Mouse (Mus musculus): ENCODE results near the gene Papss2. TPM values are rescaled to one million over a fixed set of nuclear protein-coding genes. Genes with fewer than 3 reads are reported as not detected.

Gene Papss2
- polyA plus RNA-seq, 1 experiment from 2014 or later: 11.0 TPM

DNA sequence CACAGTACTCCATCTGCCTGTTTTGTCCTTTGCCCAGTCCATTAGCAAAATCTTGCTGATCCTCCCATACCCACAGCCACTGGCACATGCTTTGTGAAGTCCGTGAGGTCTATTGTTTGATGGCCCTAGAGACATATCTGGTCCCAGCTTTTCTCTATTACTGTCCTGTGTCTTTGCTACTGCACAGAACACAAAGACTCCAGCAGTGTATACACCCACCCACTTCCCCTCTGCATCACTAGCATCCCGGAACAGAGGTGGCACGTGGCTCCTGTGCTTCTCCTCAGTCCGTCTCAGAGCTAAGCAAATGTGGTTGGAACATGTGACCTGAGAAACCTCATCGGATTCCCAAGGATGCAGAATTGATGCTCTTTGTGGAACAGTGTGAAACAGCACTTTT, 28.1 kb upstream of the Papss2 start:
- H3K4me3 ChIP-seq (replicated peaks; ENCODE audit: low read length): no peak overlapping the region
- H3K9me3 ChIP-seq (replicated peaks; ENCODE audit: control insufficient read depth, low read length): no peaks in the 10 kb centered on the region
- no peak overlapping the region for H3K4me2 ChIP-seq (ENCODE audit: low read depth, low read length)
- no peak overlapping the region for H3K9ac ChIP-seq (ENCODE audit: low read length)
- WGBS: 81% methylated on average over 5 of the region's 5 CpGs
- H3K27me3 ChIP-seq (ENCODE audit: control insufficient read depth, insufficient read depth, low read length): no peaks in the 10 kb centered on the region
- no peaks in the 10 kb centered on the region for H3K36me3 ChIP-seq (ENCODE audit: control insufficient read depth, insufficient read depth, low read length)
- no peak for ATAC-seq (ENCODE audit: insufficient read depth, low FRiP score)
- no peak overlapping the region for H3K27ac ChIP-seq (ENCODE audit: low read length)
- H3K4me1 ChIP-seq (ENCODE audit: control insufficient read depth, insufficient read depth, low read length): no peaks in the 10 kb centered on the region

GRCm38 (mm10) chr19:32568470-32568869, 27.1 kb upstream of the Papss2 start:
- H3K4me1 ChIP-seq (ENCODE audit: control insufficient read depth, insufficient read depth, low read length): no peaks in the 10 kb centered on the region; the same call in 1 of the 2 replicates
- H3K27ac ChIP-seq (ENCODE audit: low read length): no peak overlapping the region
- H3K27me3 ChIP-seq (ENCODE audit: control insufficient read depth, insufficient read depth, low read length): no peaks in the 10 kb centered on the region
- no peak for ATAC-seq (ENCODE audit: insufficient read depth, low FRiP score)
- no peak overlapping the region for H3K4me2 ChIP-seq (ENCODE audit: low read depth, low read length)
- no peaks in the 10 kb centered on the region for H3K36me3 ChIP-seq (ENCODE audit: control insufficient read depth, insufficient read depth, low read length)
- WGBS: 90% methylated on average over 3 of the region's 3 CpGs
- no peaks in the 10 kb centered on the region for H3K9me3 ChIP-seq (replicated peaks; ENCODE audit: control insufficient read depth, low read length)
- H3K9ac ChIP-seq (ENCODE audit: low read length): no peak overlapping the region
- no peak overlapping the region for H3K4me3 ChIP-seq (replicated peaks; ENCODE audit: low read length)

DNA sequence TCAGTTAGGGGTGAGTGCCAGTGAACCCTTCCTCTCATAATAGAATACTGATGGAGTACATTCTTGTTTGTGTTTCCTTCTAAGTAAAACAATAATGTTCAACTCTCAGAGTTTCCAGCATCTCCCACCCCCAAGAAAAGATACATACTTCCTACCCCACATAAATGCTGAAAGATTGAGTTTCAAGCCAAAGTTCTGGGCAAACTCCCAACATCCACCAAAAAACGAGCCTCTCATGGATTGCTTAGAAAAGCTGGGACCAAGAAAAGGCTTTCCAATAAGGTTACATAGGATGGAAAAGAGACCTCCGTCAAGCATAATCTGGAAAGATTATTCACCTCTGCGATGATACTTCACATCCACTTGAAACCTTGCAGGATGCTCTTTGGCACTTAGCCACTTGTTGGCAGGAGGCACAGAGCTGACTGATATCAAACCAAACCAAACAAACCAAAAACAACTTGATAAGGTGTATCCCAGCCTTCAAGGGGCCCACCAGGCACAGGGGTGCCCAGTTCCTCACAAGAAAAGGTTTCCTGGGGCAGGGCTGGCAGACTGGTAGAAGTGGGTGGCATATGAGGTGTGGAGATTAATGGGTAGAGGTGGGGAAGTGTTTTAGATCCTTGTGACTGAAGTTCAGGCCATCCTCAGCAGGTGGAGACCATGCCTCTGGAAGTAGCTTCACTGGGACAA, 26.5 kb upstream of the Papss2 start:
- Histone ChIP-seq H3K27me3 (ENCODE audit: control insufficient read depth, insufficient read depth, low read length) (no peaks in the 10 kb centered on the region), H3K27ac (ENCODE audit: low read length) (no peak overlapping the region), H3K9me3 (replicated peaks; ENCODE audit: control insufficient read depth, low read length) (no peaks in the 10 kb centered on the region), H3K36me3 (ENCODE audit: control insufficient read depth, insufficient read depth, low read length) (no peaks in the 10 kb centered on the region), H3K4me3 (replicated peaks; ENCODE audit: low read length) (no peak overlapping the region), H3K4me2 (ENCODE audit: low read depth, low read length) (no peak overlapping the region), H3K4me1 (ENCODE audit: control insufficient read depth, insufficient read depth, low read length) (no peaks in the 10 kb centered on the region; the same call in 1 of the 2 replicates), H3K9ac (ENCODE audit: low read length) (no peak overlapping the region)
- 79% methylated on average over 3 of the region's 3 CpGs for WGBS
- ATAC-seq (ENCODE audit: insufficient read depth, low FRiP score): no peak

- Histone ChIP-seq H3K4me3 (replicated peaks; ENCODE audit: low read length) (no peak overlapping the region), H3K4me1 (ENCODE audit: control insufficient read depth, insufficient read depth, low read length) (no peaks in the 10 kb centered on the region; the same call in 1 of the 2 replicates), H3K36me3 (ENCODE audit: control insufficient read depth, insufficient read depth, low read length) (no peaks in the 10 kb centered on the region), H3K27ac (ENCODE audit: low read length) (no peak overlapping the region), H3K27me3 (ENCODE audit: control insufficient read depth, insufficient read depth, low read length) (no peaks in the 10 kb centered on the region), H3K4me2 (ENCODE audit: low read depth, low read length) (no peak overlapping the region), H3K9ac (ENCODE audit: low read length) (no peak overlapping the region), H3K9me3 (replicated peaks; ENCODE audit: control insufficient read depth, low read length) (no peaks in the 10 kb centered on the region)
- WGBS: 75% methylated on average over 5 of the region's 5 CpGs
- no peak for ATAC-seq (ENCODE audit: insufficient read depth, low FRiP score)
These were observed 25.9 kb upstream of the Papss2 start for GRCm38 (mm10) chr19:32569725-32570124.

DNA sequence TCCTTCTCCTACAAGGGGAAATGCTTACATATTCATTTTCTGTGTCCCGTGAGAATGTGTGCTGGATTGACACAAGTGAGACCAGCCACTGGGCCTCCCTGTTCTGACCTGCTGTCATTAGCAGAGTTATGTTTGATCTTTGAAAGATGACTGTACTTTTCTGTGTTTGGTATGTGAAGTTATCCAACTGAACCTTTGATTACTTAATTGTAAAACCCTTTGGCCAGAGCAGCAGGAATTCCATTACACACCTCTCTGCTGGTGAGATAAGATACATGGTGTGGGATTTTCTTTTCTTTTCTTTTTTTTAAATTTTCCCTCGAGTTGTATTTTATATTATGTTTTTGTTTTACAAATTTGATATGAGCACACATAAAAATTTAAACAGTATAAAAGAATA, 23.4 kb upstream of the Papss2 start:
- no peak overlapping the region for H3K9ac ChIP-seq (ENCODE audit: low read length)
- H3K9me3 ChIP-seq (replicated peaks; ENCODE audit: control insufficient read depth, low read length): no peaks in the 10 kb centered on the region
- no peaks in the 10 kb centered on the region for H3K27me3 ChIP-seq (ENCODE audit: control insufficient read depth, insufficient read depth, low read length)
- H3K4me1 ChIP-seq (ENCODE audit: control insufficient read depth, insufficient read depth, low read length): no peaks in the 10 kb centered on the region; the same call in 1 of the 2 replicates
- ATAC-seq (ENCODE audit: insufficient read depth, low FRiP score): no peak
- H3K36me3 ChIP-seq (ENCODE audit: control insufficient read depth, insufficient read depth, low read length): no peaks in the 10 kb centered on the region
- no peak overlapping the region for H3K4me2 ChIP-seq (ENCODE audit: low read depth, low read length)
- WGBS: 25% methylated on average over 2 of the region's 2 CpGs
- H3K27ac ChIP-seq (ENCODE audit: low read length): no peak overlapping the region
- H3K4me3 ChIP-seq (replicated peaks; ENCODE audit: low read length): no peak overlapping the region

GRCm38 (mm10) chr19:32573259-32573658, 22.3 kb upstream of the Papss2 start:
- H3K36me3 ChIP-seq (ENCODE audit: control insufficient read depth, insufficient read depth, low read length): no peaks in the 10 kb centered on the region
- no peaks in the 10 kb centered on the region for H3K27me3 ChIP-seq (ENCODE audit: control insufficient read depth, insufficient read depth, low read length)
- no peak overlapping the region for H3K9ac ChIP-seq (ENCODE audit: low read length)
- no peak overlapping the region for H3K27ac ChIP-seq (ENCODE audit: low read length)
- no peak overlapping the region for H3K4me3 ChIP-seq (replicated peaks; ENCODE audit: low read length)
- 0 out of 2 replicates have a peak, but pooled peaks have one; percentile 62 for ATAC-seq (ENCODE audit: insufficient read depth, low FRiP score)
- no peaks in the 10 kb centered on the region for H3K9me3 ChIP-seq (replicated peaks; ENCODE audit: control insufficient read depth, low read length)
- 78% methylated on average over 6 of the region's 6 CpGs for WGBS
- no peak overlapping the region for H3K4me2 ChIP-seq (ENCODE audit: low read depth, low read length)
- no peaks in the 10 kb centered on the region; the same call in 1 of the 2 replicates for H3K4me1 ChIP-seq (ENCODE audit: control insufficient read depth, insufficient read depth, low read length)

- no peaks in the 10 kb centered on the region for H3K36me3 ChIP-seq (ENCODE audit: control insufficient read depth, insufficient read depth, low read length)
- no peak overlapping the region for H3K9ac ChIP-seq (ENCODE audit: low read length)
- no peaks in the 10 kb centered on the region; the same call in 1 of the 2 replicates for H3K4me1 ChIP-seq (ENCODE audit: control insufficient read depth, insufficient read depth, low read length)
- H3K9me3 ChIP-seq (replicated peaks; ENCODE audit: control insufficient read depth, low read length): no peaks in the 10 kb centered on the region
- ATAC-seq (ENCODE audit: insufficient read depth, low FRiP score): no peak
- no peak overlapping the region for H3K4me3 ChIP-seq (replicated peaks; ENCODE audit: low read length)
- no peak overlapping the region for H3K27ac ChIP-seq (ENCODE audit: low read length)
- H3K4me2 ChIP-seq (ENCODE audit: low read depth, low read length): no peak overlapping the region
- WGBS: 75% methylated on average over 3 of the region's 3 CpGs
- H3K27me3 ChIP-seq (ENCODE audit: control insufficient read depth, insufficient read depth, low read length): no peaks in the 10 kb centered on the region
These were observed 20.7 kb upstream of the Papss2 start for GRCm38 (mm10) chr19:32574846-32575245.

- no peak for ATAC-seq (ENCODE audit: insufficient read depth, low FRiP score)
- no peaks in the 10 kb centered on the region; the same call in 1 of the 2 replicates for H3K4me1 ChIP-seq (ENCODE audit: control insufficient read depth, insufficient read depth, low read length)
- H3K9ac ChIP-seq (ENCODE audit: low read length): no peak overlapping the region
- H3K36me3 ChIP-seq (ENCODE audit: control insufficient read depth, insufficient read depth, low read length): no peaks in the 10 kb centered on the region
- no peak overlapping the region for H3K27ac ChIP-seq (ENCODE audit: low read length)
- H3K9me3 ChIP-seq (replicated peaks; ENCODE audit: control insufficient read depth, low read length): no peaks in the 10 kb centered on the region
- 31% methylated on average over 1 of the region's 1 CpGs for WGBS
- no peak overlapping the region for H3K4me2 ChIP-seq (ENCODE audit: low read depth, low read length)
- no peak overlapping the region for H3K4me3 ChIP-seq (replicated peaks; ENCODE audit: low read length)
- no peaks in the 10 kb centered on the region for H3K27me3 ChIP-seq (ENCODE audit: control insufficient read depth, insufficient read depth, low read length)
These were observed 17.8 kb upstream of the Papss2 start for GRCm38 (mm10) chr19:32577749-32578148.

- Histone ChIP-seq H3K4me2 (ENCODE audit: low read depth, low read length) (no peak overlapping the region), H3K36me3 (ENCODE audit: control insufficient read depth, insufficient read depth, low read length) (no peaks in the 10 kb centered on the region), H3K9me3 (replicated peaks; ENCODE audit: control insufficient read depth, low read length) (no peaks in the 10 kb centered on the region), H3K27me3 (ENCODE audit: control insufficient read depth, insufficient read depth, low read length) (no peaks in the 10 kb centered on the region), H3K9ac (ENCODE audit: low read length) (no peak overlapping the region), H3K4me3 (replicated peaks; ENCODE audit: low read length) (no peak overlapping the region), H3K4me1 (ENCODE audit: control insufficient read depth, insufficient read depth, low read length) (no peaks in the 10 kb centered on the region), H3K27ac (ENCODE audit: low read length) (no peak overlapping the region)
- 85% methylated on average over 4 of the region's 4 CpGs for WGBS
- no peak for ATAC-seq (ENCODE audit: insufficient read depth, low FRiP score)
These were observed 12.4 kb upstream of the Papss2 start for GRCm38 (mm10) chr19:32583091-32583766.

Data from stomach, embryonic 16.5 days (tissue).